Mouse (Mus musculus) hindbrain, embryonic 12.5 days (tissue): ENCODE measurements at regions not wholly inside any gene's neighbourhood (a gene's known extent, or its start where the extent isn't known, plus 50 kb on each side); places are given as distances from the start of the nearest gene placed in this dataset.

Source experiments
- ATAC-seq: fragments of 200-750 bp; cut with Nextera tagmentation; 2 replicates; pipeline ENCODE4 v1.8.0; 2017; ENCODE audit warnings: moderate TSS enrichment; ENCODE audit not compliant: low FRiP score
- H3K27ac ChIP-seq: fragments of 300-500 bp; sonication (generic); 2 replicates; pipeline ENCODE4 v1.5.1; 2016; ENCODE audit warnings: mild to moderate bottlenecking
- H3K27me3 ChIP-seq: fragments of 300-500 bp; sonication (generic); 2 replicates; pipeline ENCODE4 v1.6.1; 2016; ENCODE audit warnings: mild to moderate bottlenecking
- H3K36me3 ChIP-seq: fragments of 300-500 bp; sonication (generic); 2 replicates; pipeline ENCODE4 v1.6.1; 2016; ENCODE audit warnings: mild to moderate bottlenecking
- H3K4me1 ChIP-seq: fragments of 300-500 bp; sonication (generic); 2 replicates; pipeline ENCODE4 v1.6.1; 2016
- H3K4me2 ChIP-seq: fragments of 300-500 bp; sonication (generic); replicated peaks from 2 replicates; pipeline ENCODE4 v1.6.1; 2016; ENCODE audit warnings: mild to moderate bottlenecking
- H3K4me3 ChIP-seq: fragments of 300-500 bp; sonication (generic); 2 replicates; pipeline ENCODE4 v1.5.1; 2016; ENCODE audit warnings: mild to moderate bottlenecking
- H3K9ac ChIP-seq: fragments of 300-500 bp; sonication (generic); 2 replicates; pipeline ENCODE4 v1.6.1; 2016; ENCODE audit warnings: mild to moderate bottlenecking, moderate library complexity
- H3K9me3 ChIP-seq: fragments of 300-500 bp; sonication (generic); replicated peaks from 2 replicates; pipeline ENCODE4 v1.6.1; 2016; ENCODE audit warnings: mild to moderate bottlenecking
- WGBS: fragments of 180-500 bp; shearing (Covaris S2); methylation state at CpG from one replicate; pipeline ENCODE4 v1.1.7; 2016; 5-methylcytosine and 5-hydroxymethylcytosine counted together

- Histone ChIP-seq H3K4me3 (no peak overlapping the region), H3K27ac (no peak overlapping the region), H3K36me3 (no peaks in the 10 kb centered on the region), H3K9ac (no peak overlapping the region), H3K9me3 (no peaks in the 10 kb centered on the region), H3K4me1 (peaks cover 8% of the 10 kb centered on the region), H3K27me3 (no peaks in the 10 kb centered on the region), H3K4me2 (no peak overlapping the region)
- ATAC-seq = no peak
- WGBS = 84% methylated on average over 3 of the region's 3 CpGs
Measured at GRCm38 (mm10) chr10:118501571-118501970, 60.7 kb downstream of the Ifng start.

GRCm38 (mm10) chr10:118504811-118505210, 64.0 kb downstream of the Ifng start:
- H3K36me3 ChIP-seq = no peaks in the 10 kb centered on the region
- H3K4me3 ChIP-seq = no peak overlapping the region
- no peaks in the 10 kb centered on the region for H3K9me3 ChIP-seq
- 57% methylated on average over 4 of the region's 4 CpGs for WGBS
- no peak overlapping the region for H3K9ac ChIP-seq
- H3K27ac ChIP-seq = no peak overlapping the region
- no peak overlapping the region for H3K4me2 ChIP-seq
- H3K4me1 ChIP-seq = peaks cover 8% of the 10 kb centered on the region
- H3K27me3 ChIP-seq = no peaks in the 10 kb centered on the region
- ATAC-seq = no peak

GRCm38 (mm10) chr10:118506154-118506553, 65.3 kb downstream of the Ifng start:
- Histone ChIP-seq H3K27ac (no peak overlapping the region), H3K9ac (no peak overlapping the region), H3K4me2 (no peak overlapping the region), H3K27me3 (no peaks in the 10 kb centered on the region), H3K36me3 (no peaks in the 10 kb centered on the region), H3K9me3 (no peaks in the 10 kb centered on the region), H3K4me1 (peaks cover 8% of the 10 kb centered on the region), H3K4me3 (no peak overlapping the region)
- 32% methylated on average over 4 of the region's 4 CpGs for WGBS
- ATAC-seq = peak; percentile 80

- Histone ChIP-seq H3K9ac (no peak overlapping the region), H3K4me2 (no peak overlapping the region), H3K9me3 (no peaks in the 10 kb centered on the region), H3K27me3 (no peaks in the 10 kb centered on the region), H3K4me1 (peaks cover 8% of the 10 kb centered on the region), H3K27ac (no peak overlapping the region), H3K36me3 (no peaks in the 10 kb centered on the region), H3K4me3 (no peak overlapping the region)
- ATAC-seq = no peak
- 56% methylated on average over 2 of the region's 2 CpGs for WGBS
Measured at GRCm38 (mm10) chr10:118507630-118508029, 66.8 kb downstream of the Ifng start.

GRCm38 (mm10) chr10:118516839-118517238, 76.0 kb downstream of the Ifng start:
- Histone ChIP-seq H3K27me3 (no peaks in the 10 kb centered on the region), H3K9ac (no peak overlapping the region), H3K4me1 (no peaks in the 10 kb centered on the region), H3K9me3 (no peaks in the 10 kb centered on the region), H3K4me3 (no peak overlapping the region), H3K4me2 (no peak overlapping the region), H3K27ac (no peak overlapping the region), H3K36me3 (no peaks in the 10 kb centered on the region)
- ATAC-seq = no peak
- WGBS = 84% methylated on average over 3 of the region's 3 CpGs

GRCm38 (mm10) chr10:118517995-118518394, 77.1 kb downstream of the Ifng start:
- Histone ChIP-seq H3K27me3 (no peaks in the 10 kb centered on the region), H3K36me3 (no peaks in the 10 kb centered on the region), H3K4me1 (no peaks in the 10 kb centered on the region), H3K4me2 (no peak overlapping the region), H3K27ac (no peak overlapping the region), H3K9me3 (no peaks in the 10 kb centered on the region), H3K9ac (no peak overlapping the region), H3K4me3 (no peak overlapping the region)
- ATAC-seq = no peak
- 84% methylated on average over 2 of the region's 2 CpGs for WGBS

- Histone ChIP-seq H3K9me3 (no peaks in the 10 kb centered on the region), H3K4me1 (no peaks in the 10 kb centered on the region), H3K4me3 (no peak overlapping the region), H3K36me3 (no peaks in the 10 kb centered on the region), H3K27me3 (no peaks in the 10 kb centered on the region), H3K27ac (no peak overlapping the region), H3K9ac (no peak overlapping the region), H3K4me2 (no peak overlapping the region)
- no peak for ATAC-seq
- WGBS = 10% methylated on average over 1 of the region's 1 CpGs
Measured at GRCm38 (mm10) chr10:118545966-118546365, 105.1 kb downstream of the Ifng start.

GRCm38 (mm10) chr10:118550201-118550600, 109.4 kb downstream of the Ifng start:
- H3K27me3 ChIP-seq = no peaks in the 10 kb centered on the region
- no peak overlapping the region for H3K4me3 ChIP-seq
- H3K27ac ChIP-seq = no peak overlapping the region
- H3K36me3 ChIP-seq = no peaks in the 10 kb centered on the region
- WGBS = 89% methylated on average over 4 of the region's 4 CpGs
- H3K4me2 ChIP-seq = no peak overlapping the region
- no peaks in the 10 kb centered on the region for H3K4me1 ChIP-seq
- H3K9ac ChIP-seq = no peak overlapping the region
- H3K9me3 ChIP-seq = no peaks in the 10 kb centered on the region
- no peak for ATAC-seq

GRCm38 (mm10) chr10:118558848-118559247, 118.0 kb downstream of the Ifng start:
- no peaks in the 10 kb centered on the region for H3K4me1 ChIP-seq
- H3K27ac ChIP-seq = no peak overlapping the region
- no peak overlapping the region for H3K4me2 ChIP-seq
- no peaks in the 10 kb centered on the region for H3K9me3 ChIP-seq
- 62% methylated on average over 6 of the region's 6 CpGs for WGBS
- H3K9ac ChIP-seq = no peak overlapping the region
- no peak overlapping the region for H3K4me3 ChIP-seq
- ATAC-seq = no peak
- no peaks in the 10 kb centered on the region for H3K27me3 ChIP-seq
- no peaks in the 10 kb centered on the region for H3K36me3 ChIP-seq

- ATAC-seq = no peak
- peaks cover 3% of the 10 kb centered on the region; the same call in 1 of the 2 replicates for H3K4me1 ChIP-seq
- no peak overlapping the region for H3K9ac ChIP-seq
- H3K27ac ChIP-seq = no peak overlapping the region
- H3K4me2 ChIP-seq = no peak overlapping the region
- no peaks in the 10 kb centered on the region for H3K27me3 ChIP-seq
- 75% methylated on average over 8 of the region's 8 CpGs for WGBS
- H3K9me3 ChIP-seq = no peaks in the 10 kb centered on the region
- no peaks in the 10 kb centered on the region for H3K36me3 ChIP-seq
- no peak overlapping the region for H3K4me3 ChIP-seq
Measured at GRCm38 (mm10) chr10:118564041-118564440, 123.2 kb downstream of the Ifng start.

- Histone ChIP-seq H3K9ac (no peak overlapping the region), H3K4me3 (no peak overlapping the region), H3K9me3 (no peaks in the 10 kb centered on the region), H3K4me1 (peaks cover 3% of the 10 kb centered on the region; the same call in 1 of the 2 replicates), H3K36me3 (no peaks in the 10 kb centered on the region), H3K27me3 (no peaks in the 10 kb centered on the region), H3K27ac (no peak overlapping the region), H3K4me2 (no peak overlapping the region)
- ATAC-seq = no peak
- 79% methylated on average over 16 of the region's 16 CpGs for WGBS
Measured at GRCm38 (mm10) chr10:118564528-118565268, 123.9 kb downstream of the Ifng start.

- H3K27ac ChIP-seq = no peak overlapping the region
- H3K4me1 ChIP-seq = peaks cover 3% of the 10 kb centered on the region; the same call in 1 of the 2 replicates
- no peak overlapping the region for H3K4me3 ChIP-seq
- no peak overlapping the region for H3K4me2 ChIP-seq
- no peaks in the 10 kb centered on the region for H3K9me3 ChIP-seq
- no peak for ATAC-seq
- 85% methylated on average over 10 of the region's 10 CpGs for WGBS
- no peaks in the 10 kb centered on the region for H3K36me3 ChIP-seq
- H3K9ac ChIP-seq = no peak overlapping the region
- no peaks in the 10 kb centered on the region for H3K27me3 ChIP-seq
Measured at GRCm38 (mm10) chr10:118568617-118569016, 127.8 kb downstream of the Ifng start.

GRCm38 (mm10) chr10:118569424-118569823, 128.6 kb downstream of the Ifng start:
- ATAC-seq = no peak

More at GRCm38 (mm10) chr10:118569424-118569823, 128.6 kb downstream of the Ifng start:
- H3K36me3 ChIP-seq = no peaks in the 10 kb centered on the region
- WGBS = 59% methylated on average over 8 of the region's 8 CpGs
- no peak overlapping the region for H3K27ac ChIP-seq
- no peak overlapping the region for H3K4me3 ChIP-seq
- H3K27me3 ChIP-seq = no peaks in the 10 kb centered on the region
- H3K9ac ChIP-seq = no peak overlapping the region
- H3K9me3 ChIP-seq = no peaks in the 10 kb centered on the region
- H3K4me1 ChIP-seq = peaks cover 1% of the 10 kb centered on the region; the same call in 1 of the 2 replicates
- H3K4me2 ChIP-seq = no peak overlapping the region
